Mouse (Mus musculus) brain, adult 2 months (tissue): Measurements from ENCODE around the gene Tmem186.

Experiments
- DNase-seq: peaks from one replicate; pipeline ENCODE4 v3.0.0; 2011; ENCODE audit warnings: low read depth, low spot score

Gene Tmem186

DNA sequence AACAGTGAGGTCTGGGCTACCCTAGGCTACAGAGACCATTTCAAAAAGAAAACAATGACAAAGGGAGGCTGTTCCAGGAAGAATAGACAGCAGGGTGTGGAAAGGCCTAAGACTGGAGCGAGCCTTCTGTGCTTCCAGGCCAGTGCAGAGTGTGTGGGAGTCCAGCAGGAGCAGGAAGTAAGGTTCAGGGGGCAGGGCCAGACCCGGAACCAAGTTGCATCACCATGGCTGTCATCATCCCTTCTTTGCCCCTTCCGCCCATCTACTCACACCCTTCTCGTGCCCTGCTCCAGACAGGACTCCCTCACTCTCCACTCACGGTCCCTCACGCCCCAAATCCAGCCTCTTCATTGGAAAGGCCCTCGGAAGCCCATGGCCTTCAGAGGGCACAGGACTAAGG is 29.7 kb upstream of the Tmem186 start:
- no peak for DNase-seq

DNA sequence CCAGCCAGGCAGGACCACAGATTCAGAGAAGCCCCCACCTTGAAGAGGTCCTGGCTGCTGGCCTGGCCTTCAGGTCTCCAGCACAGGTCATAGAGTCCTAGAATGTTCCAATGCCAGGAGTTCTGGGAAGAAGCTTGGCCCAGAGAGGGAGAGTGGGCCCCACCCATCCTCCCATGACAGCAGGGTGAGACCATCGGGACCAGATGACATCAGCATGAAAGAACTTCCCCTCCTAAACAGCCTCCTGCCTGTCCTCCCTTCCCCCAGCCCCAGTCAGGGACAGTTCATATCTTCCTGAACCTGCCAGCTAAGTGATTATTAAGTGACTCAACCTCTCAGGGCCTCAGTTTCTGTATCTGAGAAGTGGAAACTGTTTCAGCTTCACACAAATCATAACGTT is 28.9 kb upstream of the Tmem186 start:
- DNase-seq, result no peak

DNA sequence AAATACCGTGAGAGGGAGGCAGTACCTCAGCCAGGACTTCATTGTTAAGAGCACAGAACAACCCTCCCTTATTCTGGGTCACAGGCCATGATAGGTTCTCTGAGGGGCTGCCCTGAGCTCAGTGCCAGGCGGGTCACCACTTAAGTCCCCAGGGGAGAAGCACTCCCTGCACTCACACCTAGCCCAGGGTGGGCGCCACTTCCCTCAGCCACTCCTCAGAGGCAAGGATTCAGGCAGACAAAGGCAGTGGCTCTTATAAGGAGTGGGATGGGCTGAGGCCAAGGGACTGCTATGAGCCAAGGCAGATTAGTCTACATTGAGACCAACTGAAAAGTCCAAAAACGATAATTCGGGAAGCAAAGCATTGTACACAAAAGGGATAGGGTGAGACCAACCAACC is 27.9 kb upstream of the Tmem186 start:
- DNase-seq, result no peak

DNA sequence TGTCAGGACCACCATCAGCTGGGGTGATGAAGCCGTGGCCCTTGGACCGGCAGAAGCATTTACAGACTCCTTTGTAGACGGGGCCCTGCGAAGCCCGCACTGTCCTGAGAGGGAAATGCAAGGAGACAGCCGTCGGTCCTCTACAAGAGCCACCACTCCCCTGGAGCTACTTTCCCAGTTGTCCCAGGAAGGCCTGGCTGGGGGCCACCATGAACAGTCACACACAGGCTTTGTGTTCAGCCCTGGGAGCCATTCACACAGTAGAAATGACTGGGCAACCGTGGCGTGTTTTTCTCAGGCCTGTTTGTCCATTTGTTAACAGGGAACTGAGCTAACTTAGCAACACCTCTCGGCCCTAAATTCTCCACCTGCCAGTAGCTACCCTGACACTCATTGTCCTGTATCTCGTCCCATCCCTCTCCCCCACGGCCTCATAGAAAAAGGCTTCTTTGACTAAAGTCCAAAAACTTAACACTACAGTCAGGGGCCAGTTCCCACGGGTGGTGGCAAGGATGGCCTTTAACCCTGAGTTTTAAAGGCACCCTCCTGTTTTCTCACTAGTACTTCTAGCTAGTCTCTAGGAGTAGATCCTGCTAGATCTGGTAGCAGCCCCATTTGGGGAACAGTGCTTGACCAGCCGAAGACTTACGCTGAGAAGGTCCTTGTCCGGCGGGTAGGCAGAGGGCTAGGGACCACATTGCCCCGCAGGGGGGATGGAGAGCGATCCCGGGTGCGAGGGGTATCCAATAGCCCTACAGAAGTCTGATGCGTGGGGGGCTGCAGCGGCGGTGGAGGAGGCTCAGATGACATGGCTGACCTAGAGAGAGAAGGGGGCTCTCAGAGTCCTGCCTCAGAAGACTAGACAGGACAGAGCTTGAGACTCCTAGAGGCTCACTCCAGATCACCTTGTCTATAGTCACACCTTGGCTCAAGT is 26.4 kb upstream of the Tmem186 start:
- DNase-seq, result peak; percentile 63

DNA sequence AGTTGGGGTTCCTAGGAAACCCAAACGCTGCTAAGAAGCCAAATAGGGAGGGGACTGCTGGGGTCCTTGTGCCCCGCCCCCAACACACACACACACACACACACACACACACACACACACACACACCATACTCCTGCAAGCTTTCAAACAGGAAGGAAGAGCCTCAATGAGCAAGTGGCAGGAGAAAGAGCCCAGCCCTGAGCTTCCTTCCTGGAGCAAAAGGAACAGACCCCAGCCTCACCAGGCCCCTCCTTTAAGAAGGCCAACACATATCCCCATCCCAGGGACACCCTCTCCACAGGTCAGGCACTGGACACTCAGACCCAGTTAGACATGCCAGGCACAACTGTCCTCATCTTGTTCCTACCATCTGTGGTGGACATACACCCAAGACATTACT is 25.5 kb upstream of the Tmem186 start:
- DNase-seq, result no peak

DNA sequence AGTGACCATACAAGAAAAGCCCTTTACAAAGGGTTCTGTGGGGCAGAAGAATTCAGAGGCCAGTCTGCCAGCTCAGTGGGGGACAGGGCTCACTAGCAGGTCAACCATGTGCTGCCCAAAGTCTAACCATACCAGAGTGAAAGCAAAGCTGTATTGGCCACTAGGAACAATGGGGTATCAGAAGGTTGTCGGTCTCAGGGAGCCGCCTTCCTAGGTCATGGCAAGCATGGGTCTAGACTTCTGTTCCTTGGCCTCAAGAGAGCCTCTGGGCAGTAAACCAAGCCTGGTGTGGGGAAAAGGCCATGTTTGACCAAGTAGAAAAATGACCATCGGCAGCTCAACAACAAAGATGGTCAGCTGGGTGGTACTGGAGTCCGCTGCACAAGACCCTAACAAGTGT is 21.3 kb upstream of the Tmem186 start:
- DNase-seq, result no peak

DNA sequence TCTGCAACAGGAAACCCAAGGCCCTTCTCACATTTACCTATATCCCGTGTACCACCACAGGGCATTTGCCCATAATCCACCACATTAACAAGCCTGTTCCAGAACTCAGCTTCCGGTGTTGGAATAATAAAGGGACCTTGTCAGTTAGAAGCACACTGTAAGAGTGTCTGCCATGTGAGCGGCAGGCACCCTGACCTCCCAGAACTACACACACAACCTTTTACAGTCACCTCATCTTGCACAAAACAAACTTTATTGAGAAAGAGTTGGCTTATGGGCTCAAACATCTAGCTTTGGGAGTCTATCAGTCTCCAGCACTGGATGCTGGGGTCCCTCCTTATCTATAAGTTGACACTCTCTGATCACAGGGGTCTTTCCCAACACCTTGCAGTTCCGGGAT is 20.8 kb upstream of the Tmem186 start:
- no peak for DNase-seq

DNA sequence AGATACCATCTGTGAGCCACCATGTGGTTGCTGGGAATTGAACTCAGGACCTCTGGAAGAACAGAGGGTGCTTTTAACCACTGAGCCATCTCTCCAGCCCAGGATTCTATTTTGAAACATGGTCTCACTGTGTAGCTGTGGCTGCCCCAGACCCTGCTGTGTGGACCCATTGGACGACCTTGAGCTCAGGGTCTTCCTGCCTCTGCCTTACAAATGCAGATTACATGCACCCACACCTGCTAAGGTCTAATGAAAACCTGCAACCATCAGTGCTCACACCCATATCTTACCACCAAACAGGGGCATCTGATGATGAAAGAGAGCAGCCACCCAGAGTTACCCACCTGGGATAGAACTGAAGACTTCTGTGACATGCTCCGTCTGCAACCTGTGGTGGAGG is 18.7 kb upstream of the Tmem186 start:
- no peak for DNase-seq

DNA sequence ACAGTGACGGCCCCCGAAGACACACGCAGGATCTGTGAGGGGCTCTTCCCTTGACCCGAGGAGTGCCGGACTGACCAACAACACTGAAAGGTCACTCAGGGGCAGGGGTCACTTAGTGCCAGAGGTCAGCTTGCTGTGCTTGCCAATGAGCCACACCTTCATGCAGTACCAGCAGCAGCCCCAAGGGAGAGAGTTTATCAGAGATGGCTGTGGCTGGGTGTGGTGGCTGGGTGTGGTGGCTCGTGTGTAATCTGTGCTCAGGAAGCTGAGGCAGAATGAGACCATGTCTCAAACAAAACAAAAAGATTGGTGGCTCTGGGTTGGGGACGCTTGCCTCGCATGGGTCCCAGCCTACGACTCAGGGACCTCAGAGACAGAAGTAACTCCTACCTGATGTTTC is 18.1 kb upstream of the Tmem186 start:
- DNase-seq, result no peak

DNA sequence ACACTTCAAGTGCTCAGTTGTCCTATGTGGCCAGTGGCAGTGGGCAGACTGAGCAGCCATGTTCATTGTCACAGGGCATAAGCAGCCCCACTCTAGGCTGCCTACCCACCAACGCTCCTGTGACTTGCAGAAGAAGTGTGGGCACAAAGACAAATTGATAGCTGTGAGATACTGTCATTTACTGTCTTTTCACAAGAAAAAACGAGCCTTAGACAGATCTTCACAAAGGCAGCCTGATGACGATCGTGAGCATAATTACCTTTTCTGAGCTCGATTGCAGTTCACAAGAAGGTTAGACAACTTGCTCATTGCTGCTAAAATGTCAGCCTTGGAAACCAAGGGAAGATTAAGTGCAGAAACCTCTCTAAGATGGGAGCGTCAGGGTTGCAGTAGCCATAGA is 17.6 kb upstream of the Tmem186 start:
- peak; percentile 61 for DNase-seq

DNA sequence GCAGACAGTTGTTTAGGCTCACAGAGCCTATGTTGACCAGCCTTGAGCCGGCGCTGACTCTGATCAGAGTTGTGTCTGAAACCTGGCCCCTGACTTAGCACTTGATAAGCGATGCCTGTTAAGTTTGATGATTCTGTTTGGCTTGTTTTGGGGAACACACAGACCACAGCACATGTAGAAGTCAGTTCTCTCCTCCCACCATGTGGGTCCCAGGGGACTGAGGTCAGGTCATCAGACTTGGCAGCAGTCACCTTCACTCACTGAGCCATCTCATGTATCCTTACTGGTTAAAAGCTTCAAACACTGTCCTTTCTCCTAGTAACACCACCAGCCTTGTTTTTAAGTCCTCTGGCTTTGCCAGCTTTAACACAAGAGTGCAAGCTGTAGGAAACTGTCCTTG is 12.5 kb upstream of the Tmem186 start:
- no peak for DNase-seq

DNA sequence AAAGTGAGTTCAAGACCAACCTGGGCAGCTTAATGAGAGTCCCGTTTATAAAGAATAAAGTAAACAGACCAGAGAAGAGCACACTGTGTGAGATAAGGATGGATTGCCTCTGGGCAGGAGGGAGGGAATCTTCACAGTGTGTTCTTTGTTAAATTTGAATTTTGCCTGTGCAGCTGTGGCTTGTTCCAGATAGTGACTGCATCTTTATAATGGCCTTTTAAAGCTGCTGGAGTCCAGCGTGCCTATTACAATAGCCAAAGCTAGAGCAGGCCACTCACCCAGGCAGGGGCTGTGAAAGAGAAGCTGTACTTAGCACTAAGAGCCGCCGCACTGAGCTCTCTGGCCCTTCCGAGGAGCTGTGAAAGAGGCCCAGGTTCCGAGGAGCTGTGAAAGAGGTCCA is 8.0 kb upstream of the Tmem186 start:
- DNase-seq, result peak; percentile 73

DNA sequence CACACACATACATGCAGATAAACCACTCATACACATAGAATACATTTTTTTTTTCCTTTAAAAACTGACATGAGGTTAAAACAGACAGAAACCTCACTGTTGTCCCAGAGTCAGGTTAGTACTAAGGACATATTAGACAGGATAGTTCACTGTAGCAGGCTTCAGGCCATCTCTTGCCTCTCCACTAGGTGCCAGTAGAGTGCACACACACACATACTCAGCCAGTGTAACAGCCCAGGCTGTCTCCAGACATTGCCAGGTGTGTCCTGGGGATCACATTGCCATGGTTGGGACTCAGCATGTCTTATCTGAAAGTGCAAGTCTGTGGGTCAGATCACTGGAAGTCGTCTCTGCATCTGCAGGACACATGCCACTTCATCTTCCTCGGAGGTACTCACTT is 6.3 kb upstream of the Tmem186 start:
- peak; percentile 72 for DNase-seq

DNA sequence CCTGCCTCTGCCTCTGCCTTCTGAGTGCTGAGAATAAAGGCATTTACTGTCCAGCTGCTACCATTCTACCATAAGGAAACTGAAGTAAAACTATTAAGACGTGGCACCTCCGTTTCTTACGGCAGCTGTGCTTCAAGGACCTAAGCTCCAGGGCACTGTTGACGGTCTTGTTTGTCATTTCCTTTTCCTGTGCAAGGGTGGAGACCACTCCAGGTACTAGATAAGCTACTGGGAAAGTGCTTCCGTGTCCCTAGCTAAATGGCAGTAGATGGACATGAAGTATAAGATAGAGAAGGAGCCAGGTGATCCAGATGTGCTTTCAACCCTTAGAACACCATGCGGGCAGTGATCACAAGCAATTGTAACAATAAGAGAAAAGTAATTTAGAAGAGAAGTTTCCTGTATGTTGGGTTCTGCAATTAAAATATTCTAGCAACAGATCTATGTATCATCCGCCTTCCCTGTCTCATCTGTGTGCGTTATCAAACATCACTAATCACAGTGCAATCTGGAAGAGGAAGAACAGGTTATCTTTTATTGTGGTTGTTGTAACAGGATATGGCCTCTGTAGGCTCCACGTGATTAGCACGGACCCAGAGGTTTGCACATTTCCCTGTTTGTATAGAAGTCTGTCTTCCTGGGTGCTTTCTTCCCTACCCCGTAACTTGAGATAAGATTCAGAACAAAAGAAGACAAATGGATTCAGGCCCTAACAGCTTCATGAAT is 2.1 kb upstream of the Tmem186 start:
- no peak for DNase-seq

DNA sequence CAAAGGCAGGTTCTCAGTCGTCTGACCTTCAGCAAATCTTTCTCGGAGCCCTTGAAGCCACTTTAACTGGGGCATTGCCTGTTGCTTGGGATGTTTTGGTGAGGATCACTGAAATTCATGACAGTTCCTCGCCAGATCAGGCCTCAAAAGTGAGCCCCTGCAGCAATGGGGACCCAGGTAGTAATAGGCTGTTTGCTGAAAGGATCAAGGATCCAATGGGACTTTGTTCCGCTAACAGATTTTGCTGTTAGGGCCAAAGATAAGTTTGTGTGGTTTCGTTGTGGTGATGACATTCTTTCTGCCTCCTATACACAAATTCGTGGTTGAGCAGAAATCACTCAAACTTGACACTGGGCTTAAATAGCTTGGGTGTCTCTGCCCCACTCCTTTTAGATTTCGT is 619 bp upstream of the Tmem186 start:
- no peak for DNase-seq

DNA sequence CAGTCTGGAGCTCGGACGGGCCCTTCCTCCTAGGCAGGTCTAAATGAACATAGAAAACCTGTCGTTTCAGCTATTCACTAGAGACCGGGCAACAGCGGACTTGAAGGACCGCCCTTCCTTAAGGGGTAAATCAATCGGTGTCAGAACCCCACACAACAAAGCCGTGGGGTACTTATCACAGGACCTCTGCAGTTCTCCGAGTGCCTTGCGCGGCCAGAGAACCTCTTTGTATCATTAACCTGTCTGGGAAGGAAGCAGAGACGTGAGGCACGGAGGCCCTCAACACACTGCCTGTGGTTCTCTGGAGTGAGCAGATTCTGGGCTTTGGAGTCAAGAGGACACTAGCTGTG is 670 bp downstream of the Tmem186 start:
- no peak for DNase-seq

DNA sequence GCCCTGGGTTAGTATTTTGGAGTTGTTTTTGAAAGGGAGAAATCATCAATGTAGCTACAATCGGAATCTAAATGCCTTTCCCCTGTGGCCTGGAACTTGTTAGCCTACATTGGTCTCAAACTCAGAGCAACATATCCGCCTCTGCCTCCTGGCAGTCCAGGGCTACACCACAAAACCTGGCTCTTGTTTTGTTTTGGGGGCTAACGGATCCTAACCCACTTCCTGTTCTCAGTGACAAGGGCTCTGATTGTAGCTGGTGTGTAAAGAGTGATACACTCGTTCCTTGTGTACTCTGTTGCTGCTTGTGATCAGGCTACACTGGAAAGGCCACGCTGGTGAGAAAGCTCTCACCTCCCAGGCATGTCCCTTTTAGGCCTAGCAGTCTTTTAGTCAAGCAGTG is 6.1 kb downstream of the Tmem186 start:
- no peak for DNase-seq

DNA sequence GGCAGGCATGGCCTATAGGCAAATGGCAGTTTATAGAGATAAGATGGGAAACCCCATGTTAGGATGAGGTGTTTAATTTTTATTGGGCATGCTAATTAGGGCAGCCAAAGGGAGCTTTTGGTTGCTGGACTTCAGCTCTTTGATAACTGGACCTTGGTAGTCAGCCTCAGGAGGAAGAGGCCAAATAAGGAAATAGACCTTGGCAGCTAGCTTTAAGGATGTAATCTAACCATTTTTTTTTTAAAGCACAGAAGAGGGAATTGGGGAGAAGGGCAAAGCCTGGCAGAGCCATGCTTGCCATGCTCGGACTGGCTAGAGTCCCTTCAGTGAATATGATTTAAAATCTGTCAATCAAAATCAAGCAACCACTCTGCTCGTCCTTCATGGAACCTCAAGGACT is 7.1 kb downstream of the Tmem186 start:
- no peak for DNase-seq

DNA sequence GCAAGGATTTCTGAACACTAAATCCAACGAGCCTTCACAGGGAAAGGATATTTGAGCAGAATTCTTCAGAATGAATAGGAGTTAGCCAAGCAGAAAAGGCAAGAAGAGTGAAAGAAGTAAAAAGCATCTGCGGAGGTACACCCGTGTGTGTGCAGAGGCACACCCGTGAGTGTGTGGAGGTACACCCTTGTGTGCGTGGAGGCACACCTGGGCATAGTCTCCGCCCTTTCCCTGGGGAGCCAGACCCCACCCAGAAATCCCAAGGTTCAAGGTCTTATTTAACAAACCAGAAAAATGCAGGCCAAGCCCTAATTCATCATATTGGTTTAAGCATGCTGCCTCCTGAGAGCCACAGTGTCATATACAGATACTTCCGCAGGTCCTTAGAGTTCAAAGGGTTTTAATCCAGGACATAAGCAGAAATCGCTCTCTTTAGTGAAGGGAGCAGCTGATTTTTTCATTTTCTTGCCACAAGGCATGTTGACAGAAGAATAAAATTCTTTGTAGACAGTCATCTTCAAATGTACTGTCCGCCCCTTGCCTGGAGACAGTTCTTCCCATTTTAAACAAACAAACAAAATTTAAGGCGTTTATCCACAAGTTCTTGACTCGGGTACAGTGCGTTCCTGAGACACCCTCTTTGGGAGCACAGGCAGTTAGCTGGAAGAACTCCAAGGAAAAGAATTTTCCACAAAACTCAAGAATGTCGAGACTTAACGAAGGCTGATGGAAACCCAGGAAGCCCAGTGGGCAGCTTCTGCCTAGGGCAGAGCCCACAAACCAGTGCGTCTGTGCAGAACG is 17.0 kb downstream of the Tmem186 start:
- no peak for DNase-seq

DNA sequence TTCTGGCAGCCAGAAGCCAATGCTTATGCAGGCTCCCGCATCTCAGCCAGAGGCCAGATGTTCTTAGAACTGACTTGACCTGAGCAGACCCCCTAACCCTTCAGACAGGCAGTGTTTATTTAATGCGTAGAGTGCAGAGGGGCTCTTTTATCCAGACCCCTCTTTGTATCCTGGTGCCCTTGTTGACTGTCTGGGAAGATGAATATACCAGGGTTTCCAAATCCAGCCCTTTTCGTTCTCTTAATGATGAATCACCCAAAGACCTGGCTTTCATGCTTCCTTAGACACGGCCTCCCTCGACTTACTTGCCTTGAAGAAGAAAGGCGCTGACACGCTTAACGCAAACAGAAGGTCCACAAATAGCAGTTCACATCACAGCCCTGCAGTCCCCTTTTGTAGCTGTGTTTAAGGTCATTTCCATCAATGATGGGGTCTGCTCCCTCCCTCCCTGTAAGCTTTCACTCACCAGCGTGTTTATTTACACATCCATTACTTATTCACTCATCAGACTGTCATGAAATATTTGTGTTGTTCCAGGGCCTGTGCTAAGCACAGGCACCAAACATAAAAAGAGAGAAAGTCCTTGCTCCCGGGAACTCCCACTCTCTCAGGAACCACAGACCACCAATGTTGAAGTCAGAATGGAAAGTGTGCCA is 17.7 kb downstream of the Tmem186 start:
- DNase-seq, result peak; percentile 33

DNA sequence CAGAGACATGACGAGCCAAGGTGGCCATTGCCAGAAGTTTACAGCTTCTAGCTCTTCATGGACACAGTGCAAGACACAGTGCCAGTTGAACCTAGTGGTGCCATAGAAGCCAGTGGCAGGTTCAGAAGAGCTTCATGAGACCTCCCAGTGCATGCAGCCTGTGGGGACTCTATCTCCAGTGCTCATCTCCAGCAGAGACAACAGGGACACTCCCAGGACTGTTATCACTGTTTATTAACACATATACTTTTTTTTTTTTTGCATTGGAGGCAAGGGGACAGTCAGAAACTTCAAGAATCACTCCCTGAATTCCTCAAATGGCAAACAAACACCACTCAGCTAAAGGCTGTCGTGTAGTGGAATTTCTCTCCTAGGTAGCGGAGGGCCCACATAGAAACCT is 24.1 kb downstream of the Tmem186 start:
- no peak for DNase-seq

DNA sequence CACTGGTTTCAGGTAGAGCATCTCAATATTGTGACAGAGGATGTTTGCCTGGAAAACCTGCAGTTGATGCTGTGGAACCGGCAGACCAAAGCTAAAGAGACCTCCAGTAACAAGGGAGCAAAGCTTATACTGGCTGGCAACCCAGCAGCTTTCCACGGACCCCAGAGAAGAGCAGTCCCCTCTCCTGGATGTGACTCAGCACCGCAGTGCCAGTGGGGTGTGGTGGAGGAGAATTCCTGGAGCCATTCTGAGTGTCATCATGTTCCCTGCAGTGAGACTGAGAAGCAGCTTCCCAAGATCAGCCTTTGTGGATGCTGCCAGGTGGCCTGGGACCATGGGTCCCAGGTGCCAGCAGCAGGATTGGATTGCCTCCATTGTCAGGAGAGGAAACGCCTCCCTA is 24.5 kb downstream of the Tmem186 start:
- DNase-seq, result no peak
